Mouse (Mus musculus): ENCODE results near the gene Bcl2a1b.
"Not testable (repeated sequence)": the region's sequence is repeated elsewhere in the genome, so short reads cannot be mapped to it uniquely, and the experiment has no call there.

GRCm38 (mm10) chr9:89218174-89218573 is 19.2 kb downstream of the Bcl2a1b start:
- TF ChIP-seq CTCF (IDR thresholded peaks at IDR 0.05; ENCODE audit: borderline replicate concordance, extremely low read depth, insufficient read depth, insufficient read length); POLR2A (IDR thresholded peaks at IDR 0.05; ENCODE audit: borderline replicate concordance, extremely low read depth, insufficient read depth, insufficient read length, poor library complexity, severe bottlenecking): not testable (repeated sequence)

Measured in brain, embryonic 14.5 days (tissue).